Mouse (Mus musculus) liver, adult (tissue): Measurements from ENCODE around the gene Aldh3a1.
A peak's percentile ranks its signal among the peaks of the same experiment; 100 is the strongest.

Experiments used
- GATA4 ChIP-seq: IDR thresholded peaks from 2 replicates; pipeline ENCODE4 v1.6.1; 2014; ENCODE audit warnings: mild to moderate bottlenecking, low read length; ENCODE audit not compliant: insufficient replicate concordance

The Aldh3a1 gene

DNA sequence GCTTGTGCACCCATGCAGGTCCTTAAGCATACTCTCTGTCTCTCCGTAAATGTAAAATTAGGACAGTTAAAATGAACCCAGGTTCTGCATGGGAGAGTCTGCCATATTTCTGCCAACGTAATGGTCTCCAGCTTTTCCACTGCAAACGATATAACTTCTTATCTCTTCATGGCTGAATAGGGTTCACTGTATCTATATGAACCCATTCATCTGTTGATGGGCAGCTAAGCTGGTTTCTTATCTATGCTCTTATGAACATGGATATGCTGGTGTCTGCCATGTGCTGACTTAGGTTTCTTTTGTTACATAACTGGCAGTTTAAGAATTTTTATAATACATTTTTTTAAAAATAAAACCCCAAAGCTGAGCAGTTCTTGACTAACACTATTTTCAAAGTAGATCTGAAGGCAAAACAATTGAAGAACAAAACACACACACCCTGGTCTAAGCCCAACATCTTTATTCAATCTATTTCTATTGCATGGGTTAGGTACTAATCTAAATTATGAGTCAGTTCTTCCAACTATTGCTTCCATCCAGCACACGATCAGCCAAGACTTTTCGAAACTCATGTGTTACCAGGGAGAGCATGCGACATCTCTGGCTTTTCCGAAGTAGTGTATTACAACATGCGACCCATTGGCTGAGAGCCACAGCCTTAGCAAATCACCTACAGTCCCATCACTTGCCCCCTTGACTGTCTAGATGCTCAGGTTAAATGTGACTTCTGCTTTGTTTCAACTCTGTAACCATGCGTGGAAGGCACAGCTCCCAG is 15.8 kb downstream of the Aldh3a1 start:
- TF ChIP-seq GATA4 = no peak

GRCm38 (mm10) chr11:61224234-61224744 is 17.0 kb downstream of the Aldh3a1 start:
- no peak for TF ChIP-seq GATA4

DNA sequence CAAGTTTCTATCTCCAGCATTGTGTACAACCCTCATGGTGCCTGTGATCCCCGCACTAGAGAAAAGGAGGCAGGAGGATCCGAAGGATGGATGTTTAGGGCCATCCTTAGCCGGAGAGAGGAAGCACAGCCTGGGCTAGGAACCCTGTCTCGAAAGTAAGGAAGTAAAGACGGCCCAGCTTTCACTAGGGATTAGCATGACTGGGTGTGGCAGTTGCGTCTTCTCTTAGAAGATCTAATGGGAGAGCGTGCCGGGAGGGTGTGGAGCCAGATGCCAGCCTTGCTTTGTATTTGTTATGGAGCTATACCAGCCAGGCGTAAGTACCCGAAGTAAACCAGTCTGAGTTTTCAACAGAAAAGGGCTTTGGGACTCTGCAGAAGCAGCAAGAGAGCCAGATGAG is 17.6 kb downstream of the Aldh3a1 start:
- no peak for TF ChIP-seq GATA4

DNA sequence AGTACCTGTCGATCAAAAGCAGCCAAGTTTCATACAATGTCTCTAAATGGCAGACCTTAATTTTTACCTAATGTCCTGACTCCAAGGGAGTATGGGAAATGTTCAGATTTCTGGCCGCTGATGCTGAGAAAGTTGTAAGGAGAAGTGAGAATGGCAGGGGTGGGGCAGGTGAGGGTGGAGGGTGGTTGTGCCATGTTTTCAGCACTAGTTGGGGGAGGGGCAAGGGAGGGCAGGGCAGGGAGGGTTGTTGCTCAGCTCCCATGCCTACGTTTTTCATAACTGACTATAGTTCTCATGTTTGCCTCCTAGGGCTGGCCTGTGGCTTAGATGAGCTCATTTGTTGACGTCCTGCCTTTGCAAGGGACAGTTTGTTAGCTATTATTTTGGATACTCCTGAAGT is 18.2 kb downstream of the Aldh3a1 start:
- TF ChIP-seq GATA4 = no peak

- no peak for TF ChIP-seq GATA4
Measured at GRCm38 (mm10) chr11:61225941-61226412, 18.6 kb downstream of the Aldh3a1 start.

- TF ChIP-seq GATA4 = no peak
Measured at GRCm38 (mm10) chr11:61227816-61228215, 20.5 kb downstream of the Aldh3a1 start.

GRCm38 (mm10) chr11:61228406-61228805 is 21.1 kb downstream of the Aldh3a1 start:
- no peak for TF ChIP-seq GATA4

DNA sequence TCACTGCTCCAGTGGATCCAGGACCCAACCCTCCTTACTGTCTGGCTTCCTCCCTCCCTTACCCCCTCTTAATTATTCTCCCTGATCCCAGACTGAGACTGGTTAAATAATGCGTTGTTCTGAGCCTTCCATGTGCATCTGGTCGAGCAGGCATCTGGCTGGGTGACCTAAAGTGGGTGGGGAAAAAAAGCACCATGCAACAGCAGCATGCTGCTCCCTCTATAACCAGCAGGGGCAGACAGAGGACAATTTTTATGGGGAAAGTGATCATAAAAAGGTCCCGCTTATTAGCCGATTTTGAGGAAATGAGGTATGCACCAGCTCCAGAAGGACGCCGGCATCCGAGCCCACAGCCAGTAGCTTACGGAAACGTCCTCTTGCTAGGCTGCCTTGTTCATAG is 24.0 kb downstream of the Aldh3a1 start:
- TF ChIP-seq GATA4 = no peak

- TF ChIP-seq GATA4 = no peak
Measured at GRCm38 (mm10) chr11:61234174-61234573, 26.8 kb downstream of the Aldh3a1 start.

DNA sequence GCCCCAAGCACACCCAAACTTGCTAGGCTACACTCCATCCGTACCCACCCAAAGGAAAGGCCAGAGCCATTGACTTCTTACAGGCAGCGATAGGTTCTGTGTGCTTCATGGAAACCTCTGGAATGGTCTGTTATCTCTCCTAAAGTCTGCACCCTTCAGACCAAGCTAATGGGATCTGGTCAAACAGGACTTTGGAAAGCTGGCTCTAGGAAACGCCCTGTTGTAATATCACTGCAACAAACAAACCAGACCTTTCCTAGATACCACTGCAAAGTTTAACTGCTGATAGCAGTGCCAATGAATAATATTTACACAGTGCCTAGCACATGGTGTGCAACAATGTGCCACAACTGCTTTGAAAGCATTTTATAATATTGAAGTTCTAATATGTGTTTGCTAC is 28.7 kb downstream of the Aldh3a1 start:
- peak; percentile 91 for TF ChIP-seq GATA4

DNA sequence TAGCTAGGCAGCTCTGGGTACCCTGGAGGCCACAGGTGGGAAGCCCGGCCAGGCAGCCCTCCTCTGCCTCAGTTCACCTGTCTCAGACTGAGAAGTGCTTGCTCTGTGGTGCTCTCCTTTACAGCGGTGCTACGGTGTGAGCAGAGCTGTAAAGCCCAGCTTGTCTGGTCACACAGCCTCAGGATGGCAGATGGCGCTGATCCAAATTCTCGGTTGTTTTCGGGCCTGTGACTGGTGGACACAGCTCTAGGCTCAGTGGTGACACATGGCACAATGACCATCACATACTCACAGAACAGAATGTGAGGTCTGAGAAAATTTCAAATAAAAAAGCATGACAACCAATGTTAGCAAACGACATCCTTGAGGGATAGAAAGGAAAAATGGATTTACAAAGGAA is 37.1 kb downstream of the Aldh3a1 start:
- no peak for TF ChIP-seq GATA4

DNA sequence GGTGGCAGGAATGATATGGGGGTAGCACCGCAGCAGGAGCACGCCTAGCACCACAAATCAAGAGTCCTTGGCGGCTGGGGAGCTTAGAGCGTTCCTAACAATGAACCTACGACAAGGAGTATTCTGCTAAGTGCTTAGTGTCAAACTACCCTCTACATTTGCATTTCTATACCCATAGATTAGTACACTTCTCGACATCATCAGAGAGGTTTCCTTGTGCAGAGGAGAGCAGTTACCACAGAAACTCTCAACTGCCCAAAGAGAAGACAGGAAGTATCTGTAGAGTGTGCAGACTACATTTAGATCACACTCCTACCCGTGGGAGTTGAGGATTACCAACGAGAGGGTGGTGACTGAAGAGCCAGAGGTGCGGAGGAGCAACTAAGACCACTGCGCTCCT is 44.4 kb downstream of the Aldh3a1 start:
- no peak for TF ChIP-seq GATA4

DNA sequence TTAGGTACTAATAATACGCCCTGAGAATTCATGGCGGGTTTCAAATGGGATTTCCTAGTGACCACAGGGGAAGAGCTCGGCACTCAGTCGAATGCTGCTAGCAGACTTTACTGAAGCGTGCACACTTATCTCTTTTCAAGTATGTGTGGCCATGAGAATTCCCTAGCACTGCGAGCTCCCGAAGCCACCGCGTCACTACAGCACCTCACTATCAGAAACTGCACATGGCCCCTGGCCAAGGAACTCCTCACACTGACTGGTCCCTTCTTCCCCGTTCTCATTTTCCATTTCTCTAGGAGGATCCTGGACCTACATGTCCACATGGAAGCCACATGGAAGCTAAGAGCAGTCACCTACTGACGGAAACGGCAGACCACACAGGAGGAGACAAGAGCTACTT is 45.5 kb downstream of the Aldh3a1 start:
- no peak for TF ChIP-seq GATA4

GRCm38 (mm10) chr11:61259106-61259505 is 51.8 kb downstream of the Aldh3a1 start:
- no peak for TF ChIP-seq GATA4

DNA sequence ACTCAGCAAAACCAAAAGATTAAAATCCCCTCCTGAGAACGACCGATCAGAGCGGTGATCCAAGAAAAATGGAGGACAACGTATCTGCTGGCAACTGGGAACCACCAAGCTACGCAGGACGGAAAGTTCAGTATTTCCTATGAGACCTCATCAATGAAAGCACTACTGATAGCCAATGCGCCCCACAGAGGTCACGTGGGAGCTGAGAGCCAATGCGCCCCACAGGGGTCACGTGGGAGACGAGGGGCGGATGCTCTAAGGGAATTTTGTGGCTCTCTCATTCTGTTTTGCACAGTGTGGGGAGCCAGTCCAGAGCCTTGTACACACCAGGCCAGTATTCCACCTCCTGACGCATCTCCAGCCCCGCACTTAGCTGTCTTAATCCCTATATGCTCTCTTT is 55.2 kb downstream of the Aldh3a1 start:
- TF ChIP-seq GATA4 = no peak

DNA sequence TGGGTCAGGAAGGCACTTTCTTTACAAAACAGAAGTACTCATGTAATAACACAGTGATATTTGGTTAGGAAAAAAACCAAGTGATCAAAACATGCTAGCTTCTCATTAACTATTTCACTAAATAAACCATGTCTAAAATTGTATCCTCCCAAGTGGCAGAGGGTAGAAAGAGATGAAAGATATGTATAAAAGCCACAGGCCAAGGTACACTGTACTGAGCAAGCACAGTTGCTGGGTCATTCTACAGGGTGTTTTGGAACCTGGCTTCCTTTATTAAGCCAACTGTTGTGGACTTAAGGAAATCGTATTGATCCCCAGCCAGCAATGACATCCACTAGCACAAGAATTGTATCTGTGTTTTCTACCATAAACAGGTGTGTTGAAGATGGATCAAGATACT is 56.5 kb downstream of the Aldh3a1 start:
- peak; percentile 41; the same call in 1 of the 2 replicates for TF ChIP-seq GATA4
